Mouse (Mus musculus): Measurements from ENCODE around the gene Gamt. TPM values are rescaled to one million over a fixed set of nuclear protein-coding genes. Genes with fewer than 3 reads are reported as not detected.

The Gamt gene
- polyA plus RNA-seq, 1 experiment from 2014 or later, result 50.0 TPM

DNA sequence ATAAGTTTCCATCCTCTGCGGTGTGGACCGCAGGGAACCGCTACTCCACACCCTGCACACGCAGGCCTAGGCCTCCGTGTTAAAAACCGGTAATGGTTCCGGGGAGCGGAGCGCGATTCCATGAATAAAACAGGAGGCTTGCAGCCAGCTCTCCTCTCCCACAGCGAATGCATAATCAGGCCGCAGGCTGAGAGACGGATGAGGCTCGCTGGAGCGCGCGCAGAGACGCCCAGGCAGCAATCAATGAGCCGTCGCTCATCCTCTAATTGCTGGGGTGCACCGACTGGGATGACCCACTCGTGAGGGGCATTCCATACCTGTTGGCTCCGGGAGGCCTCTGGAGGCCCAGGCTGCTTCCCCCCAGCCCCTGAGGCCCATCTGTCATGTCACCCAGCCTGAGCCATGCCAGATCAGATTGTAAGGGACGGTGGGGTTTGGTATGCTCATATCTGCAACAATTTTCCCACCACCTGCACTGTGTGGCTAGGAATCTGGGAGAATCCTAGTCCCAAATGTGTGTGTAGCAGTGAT is 51.9 kb downstream of the Gamt start:
- Histone ChIP-seq H3K27me3 (replicated peaks) (peaks cover 50% of the 10 kb centered on the region), H3K36me3 (no peaks in the 10 kb centered on the region), H3K4me3 (no peak overlapping the region), H3K27ac (no peak overlapping the region), H3K9me3 (replicated peaks) (no peaks in the 10 kb centered on the region), H3K4me2 (no peak overlapping the region), H3K9ac (0 out of 2 replicates have a peak overlapping the region, but pooled peaks have one; percentile 32), H3K4me1 (no peaks in the 10 kb centered on the region)
- 44% methylated on average over 24 of the region's 24 CpGs for WGBS (ENCODE audit: insufficient replicate concordance)
- no peak for ATAC-seq

DNA sequence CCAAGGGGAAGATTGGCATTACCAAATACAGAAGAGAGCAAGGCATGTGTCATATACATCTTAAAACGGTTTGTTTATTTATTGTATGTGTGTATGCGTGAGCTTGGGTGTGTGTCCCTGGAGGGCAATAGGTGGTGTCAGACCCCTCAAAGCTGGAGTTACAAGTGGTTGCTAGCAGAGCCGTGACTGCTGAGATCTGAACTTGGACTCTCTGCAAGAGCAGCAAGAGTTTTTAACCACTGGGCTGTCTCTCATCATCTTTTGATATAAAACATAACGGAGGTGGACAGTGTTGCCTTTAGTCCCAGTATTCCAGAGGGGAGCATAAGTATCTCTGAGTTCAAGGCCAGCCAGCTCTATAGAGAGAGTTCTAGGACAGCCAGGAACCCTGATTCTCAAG is 52.6 kb downstream of the Gamt start:
- H3K4me3 ChIP-seq, result no peak overlapping the region
- H3K27me3 ChIP-seq (replicated peaks), result peaks cover 50% of the 10 kb centered on the region
- H3K36me3 ChIP-seq, result no peaks in the 10 kb centered on the region
- H3K27ac ChIP-seq, result no peak overlapping the region
- H3K4me2 ChIP-seq, result no peak overlapping the region
- no peak overlapping the region for H3K9ac ChIP-seq
- H3K4me1 ChIP-seq, result no peaks in the 10 kb centered on the region
- H3K9me3 ChIP-seq (replicated peaks), result no peaks in the 10 kb centered on the region
- no peak for ATAC-seq
- WGBS (ENCODE audit: insufficient replicate concordance), result 76% methylated on average over 4 of the region's 4 CpGs

Small RNAs within 50 kb of the gene (microRNA-seq; reads per million reads assigned to microRNA genes)
- 1.8 reads per million for gene Mir6911

Other genes starting within 250 kb of the Gamt start
- 22.3 and 22.8 TPM in 2 replicates for gene Arhgap45, start 244.4 kb downstream of the Gamt start, polyA plus RNA-seq (2016; fragmentation: Nextera tagmentation; extraction: Ambion mirVana)
- gene Polr2e, start 221.2 kb downstream of the Gamt start, polyA plus RNA-seq (2016; fragmentation: Nextera tagmentation; extraction: Ambion mirVana), result 142 and 147 TPM in 2 replicates
- gene Gpx4, start 213.8 kb downstream of the Gamt start, polyA plus RNA-seq (2016; fragmentation: Nextera tagmentation; extraction: Ambion mirVana), result 682 and 685 TPM in 2 replicates
- 15.0 and 15.4 TPM in 2 replicates for gene Sbno2, start 155.4 kb downstream of the Gamt start, polyA plus RNA-seq (2016; fragmentation: Nextera tagmentation; extraction: Ambion mirVana)
- gene Stk11, start 145.2 kb downstream of the Gamt start, polyA plus RNA-seq (2016; fragmentation: Nextera tagmentation; extraction: Ambion mirVana), result 18.6 and 19.8 TPM in 2 replicates
- gene Atp5d, start 122.4 kb downstream of the Gamt start, polyA plus RNA-seq (2016; fragmentation: Nextera tagmentation; extraction: Ambion mirVana), result 393 and 419 TPM in 2 replicates
- gene Cbarp, start 120.2 kb downstream of the Gamt start, polyA plus RNA-seq (2016; fragmentation: Nextera tagmentation; extraction: Ambion mirVana), result 0.94 and 0.96 TPM in 2 replicates
- 5.7 and 6.3 TPM in 2 replicates for gene Midn, start 112.7 kb downstream of the Gamt start, polyA plus RNA-seq (2016; fragmentation: Nextera tagmentation; extraction: Ambion mirVana)
- 22.1 and 27.3 TPM in 2 replicates for gene Cirbp, start 95.0 kb downstream of the Gamt start, polyA plus RNA-seq (2016; fragmentation: Nextera tagmentation; extraction: Ambion mirVana)
- 14.0 and 16.4 TPM in 2 replicates for gene 1600002K03Rik, start 88.1 kb downstream of the Gamt start, polyA plus RNA-seq (2016; fragmentation: Nextera tagmentation; extraction: Ambion mirVana)
- 3.1 and 3.4 TPM in 2 replicates for gene Efna2, start 81.5 kb downstream of the Gamt start, polyA plus RNA-seq (2016; fragmentation: Nextera tagmentation; extraction: Ambion mirVana)
- gene Mum1, start 34.6 kb downstream of the Gamt start, polyA plus RNA-seq (2016; fragmentation: Nextera tagmentation; extraction: Ambion mirVana), result 33.5 and 35.1 TPM in 2 replicates
- 296 and 312 TPM in 2 replicates for gene Ndufs7, start 11.9 kb downstream of the Gamt start, polyA plus RNA-seq (2016; fragmentation: Nextera tagmentation; extraction: Ambion mirVana)
- 44.3 and 45.9 TPM in 2 replicates for gene Dazap1, start 474 bp upstream of the Gamt start, polyA plus RNA-seq (2016; fragmentation: Nextera tagmentation; extraction: Ambion mirVana)
- gene Rps15, start 31.4 kb upstream of the Gamt start, polyA plus RNA-seq (2016; fragmentation: Nextera tagmentation; extraction: Ambion mirVana), result 872 and 920 TPM in 2 replicates
- 0.17 and 0.22 TPM in 2 replicates for gene Apc2, start 35.0 kb upstream of the Gamt start, polyA plus RNA-seq (2016; fragmentation: Nextera tagmentation; extraction: Ambion mirVana)
- gene 2310011J03Rik, start 59.5 kb upstream of the Gamt start, polyA plus RNA-seq (2016; fragmentation: Nextera tagmentation; extraction: Ambion mirVana), result 46.0 and 46.7 TPM in 2 replicates
- 6.9 and 7.2 TPM in 2 replicates for gene Pcsk4, start 68.5 kb upstream of the Gamt start, polyA plus RNA-seq (2016; fragmentation: Nextera tagmentation; extraction: Ambion mirVana)
- 61.4 and 61.6 TPM in 2 replicates for gene Reep6, start 68.9 kb upstream of the Gamt start, polyA plus RNA-seq (2016; fragmentation: Nextera tagmentation; extraction: Ambion mirVana)
- gene Adamtsl5, start 87.4 kb upstream of the Gamt start, polyA plus RNA-seq (2016; fragmentation: Nextera tagmentation; extraction: Ambion mirVana), result 2.4 and 2.9 TPM in 2 replicates
- 0.06 and 0.10 TPM in 2 replicates for gene Plk5, start 95.4 kb upstream of the Gamt start, polyA plus RNA-seq (2016; fragmentation: Nextera tagmentation; extraction: Ambion mirVana)
- 2.1 TPM in 2 replicates for gene Mex3d, start 126.6 kb upstream of the Gamt start, polyA plus RNA-seq (2016; fragmentation: Nextera tagmentation; extraction: Ambion mirVana)
- gene Mbd3, start 138.5 kb upstream of the Gamt start, polyA plus RNA-seq (2016; fragmentation: Nextera tagmentation; extraction: Ambion mirVana), result 134 and 140 TPM in 2 replicates
- 594 and 628 TPM in 2 replicates for gene Uqcr11, start 145.8 kb upstream of the Gamt start, polyA plus RNA-seq (2016; fragmentation: Nextera tagmentation; extraction: Ambion mirVana)
- 110 and 115 TPM in 2 replicates for gene Tcf3, start 172.6 kb upstream of the Gamt start, polyA plus RNA-seq (2016; fragmentation: Nextera tagmentation; extraction: Ambion mirVana)
- 0.29 and 0.33 TPM in 2 replicates for gene Onecut3, start 233.8 kb upstream of the Gamt start, polyA plus RNA-seq (2016; fragmentation: Nextera tagmentation; extraction: Ambion mirVana)